Mouse (Mus musculus): ENCODE results near the gene Btbd6.

DNA sequence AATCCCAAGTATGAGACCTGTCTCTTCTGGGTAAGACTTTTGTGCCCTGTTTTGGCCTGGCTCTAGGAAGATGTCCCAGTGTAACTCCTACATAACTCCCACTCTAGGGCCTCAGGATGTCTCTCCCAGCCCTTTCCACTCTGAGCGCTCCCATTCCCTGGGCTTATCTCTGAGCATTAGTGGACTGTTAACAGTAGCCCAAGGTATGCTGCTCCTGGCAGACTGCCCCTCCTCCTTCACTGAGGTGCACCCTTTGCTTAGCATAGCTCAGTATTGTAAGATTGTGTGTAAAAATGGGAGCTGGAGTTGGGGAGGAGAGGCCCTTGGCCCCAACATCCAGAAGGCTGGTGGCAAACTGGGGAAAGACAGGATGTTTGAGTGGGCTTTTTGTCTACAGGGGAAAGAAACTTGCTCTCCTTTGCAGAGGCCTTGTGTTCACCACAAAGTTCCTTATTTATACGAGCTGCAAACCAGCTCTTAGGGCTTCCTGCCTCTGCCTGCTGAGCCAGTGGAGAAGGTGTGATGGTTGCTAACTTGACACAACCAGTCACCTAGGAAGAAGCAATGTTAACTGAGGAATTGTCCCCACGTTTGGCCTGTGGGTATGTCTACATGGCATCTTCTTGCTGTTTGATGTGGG, 23.2 kb upstream of the Btbd6 start:
- TF ChIP-seq CTCF (IDR thresholded peaks at IDR 0.05; ENCODE audit: borderline replicate concordance, insufficient read depth, low read length) (no peak), POLR2A (IDR thresholded peaks at IDR 0.05; ENCODE audit: low read depth, low read length) (no peak)
